Mouse (Mus musculus) forebrain, embryonic 15.5 days (tissue): Measurements from ENCODE around the gene Ccl24. TPM values are rescaled to one million over a fixed set of nuclear protein-coding genes. Genes with fewer than 3 reads are reported as not detected.

Experiments
- ATAC-seq: fragments of 200-750 bp; cut with Nextera tagmentation; replicated peaks from 2 replicates; pipeline ENCODE4 v1.8.0; 2017; ENCODE audit warnings: mild to moderate bottlenecking, moderate TSS enrichment, moderate library complexity
- H3K27ac ChIP-seq: fragments of 300-500 bp; sonication (generic); replicated peaks from 2 replicates; pipeline ENCODE4 v1.5.1; 2015; ENCODE audit warnings: mild to moderate bottlenecking, inconsistent platforms
- H3K27me3 ChIP-seq: fragments of 300-500 bp; sonication (generic); 2 replicates; pipeline ENCODE4 v1.6.1; 2015; ENCODE audit warnings: inconsistent platforms
- H3K36me3 ChIP-seq: fragments of 300-500 bp; sonication (generic); 2 replicates; pipeline ENCODE4 v1.6.1; 2015; ENCODE audit warnings: mild to moderate bottlenecking, inconsistent platforms
- H3K4me1 ChIP-seq: fragments of 300-500 bp; sonication (generic); 2 replicates; pipeline ENCODE4 v1.6.1; 2015; ENCODE audit warnings: inconsistent platforms
- H3K4me2 ChIP-seq: fragments of 300-500 bp; sonication (generic); replicated peaks from 2 replicates; pipeline ENCODE4 v1.6.1; 2015; ENCODE audit warnings: mild to moderate bottlenecking, inconsistent platforms
- H3K4me3 ChIP-seq: fragments of 300-500 bp; sonication (generic); 2 replicates; pipeline ENCODE4 v1.5.1; 2015; ENCODE audit warnings: mild to moderate bottlenecking, inconsistent platforms
- H3K9ac ChIP-seq: fragments of 300-500 bp; sonication (generic); replicated peaks from 2 replicates; pipeline ENCODE4 v1.6.1; 2015; ENCODE audit warnings: mild to moderate bottlenecking, inconsistent platforms
- H3K9me3 ChIP-seq: fragments of 300-500 bp; sonication (generic); 2 replicates; pipeline ENCODE4 v1.6.1; 2016; ENCODE audit warnings: inconsistent platforms
- WGBS: fragments of 180-500 bp; shearing (Covaris S2); methylation state at CpG from one replicate; pipeline ENCODE4 v1.1.7; 2015; ENCODE audit warnings: mixed read lengths; 5-methylcytosine and 5-hydroxymethylcytosine counted together
- polyA plus RNA-seq: library from polyadenylated mRNA; unstranded; fragments of >200 nt; fragmentation: Nextera tagmentation; extraction: Ambion mirVana; gene quantifications from 2 replicates; pipeline ENCODE4 v1.2.1, GENCODE M21; 2015

Ccl24 gene
- polyA plus RNA-seq, 1 experiment from 2014 or later: 1.1 TPM

DNA sequence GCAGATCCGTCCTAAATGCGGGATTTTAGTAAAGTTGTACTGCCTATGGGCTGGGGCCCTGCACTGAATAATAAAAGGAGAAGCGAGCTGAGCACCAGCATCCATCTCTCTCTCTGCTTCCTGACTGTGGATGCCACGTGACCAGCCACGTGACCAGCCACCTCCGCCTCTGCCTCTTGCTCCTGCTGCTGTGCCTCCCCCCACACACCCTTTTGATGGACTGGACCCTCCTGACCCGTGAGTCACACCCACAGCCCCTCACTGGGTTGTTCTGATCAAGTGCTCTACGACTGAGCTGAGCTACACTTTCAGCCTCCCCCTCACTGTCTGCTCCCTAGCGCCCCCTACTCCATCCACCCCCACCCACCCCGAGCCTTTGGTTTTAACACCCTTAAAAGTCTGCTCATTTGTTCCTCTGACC, 35.0 kb downstream of the Ccl24 start:
- no peaks in the 10 kb centered on the region for H3K27me3 ChIP-seq
- no peak overlapping the region for H3K27ac ChIP-seq
- H3K9ac ChIP-seq: no peak overlapping the region
- no peak overlapping the region for H3K4me2 ChIP-seq
- no peaks in the 10 kb centered on the region for H3K9me3 ChIP-seq
- ATAC-seq: no peak
- no peak overlapping the region for H3K4me3 ChIP-seq
- H3K36me3 ChIP-seq: no peaks in the 10 kb centered on the region
- WGBS: 78% methylated on average over 10 of the region's 10 CpGs
- H3K4me1 ChIP-seq: no peaks in the 10 kb centered on the region

DNA sequence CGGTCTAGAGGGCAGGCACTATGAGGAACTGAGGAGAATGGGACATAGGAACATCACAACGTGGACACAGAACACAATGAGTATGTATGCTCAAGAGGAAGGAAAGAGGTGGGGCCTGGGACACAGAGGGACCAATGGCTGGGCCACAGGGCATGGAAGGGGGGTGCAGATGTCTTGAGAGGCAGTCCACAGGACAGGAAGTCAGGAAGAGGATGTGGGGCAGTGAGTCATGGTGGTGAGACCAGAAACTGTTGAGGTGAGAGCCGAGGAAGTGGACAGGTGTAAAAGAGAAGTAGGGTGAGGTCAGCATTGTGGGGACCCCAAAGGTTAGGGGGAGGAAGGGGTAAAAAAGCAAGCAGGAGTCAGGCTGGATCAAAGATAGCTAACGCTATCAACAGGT, 35.5 kb downstream of the Ccl24 start:
- no peak overlapping the region for H3K4me2 ChIP-seq
- H3K9me3 ChIP-seq: no peaks in the 10 kb centered on the region
- no peak for ATAC-seq
- no peaks in the 10 kb centered on the region for H3K4me1 ChIP-seq
- no peak overlapping the region for H3K27ac ChIP-seq
- WGBS: 83% methylated on average over 4 of the region's 4 CpGs
- no peak overlapping the region for H3K9ac ChIP-seq
- no peaks in the 10 kb centered on the region for H3K27me3 ChIP-seq
- H3K4me3 ChIP-seq: no peak overlapping the region
- no peaks in the 10 kb centered on the region for H3K36me3 ChIP-seq

DNA sequence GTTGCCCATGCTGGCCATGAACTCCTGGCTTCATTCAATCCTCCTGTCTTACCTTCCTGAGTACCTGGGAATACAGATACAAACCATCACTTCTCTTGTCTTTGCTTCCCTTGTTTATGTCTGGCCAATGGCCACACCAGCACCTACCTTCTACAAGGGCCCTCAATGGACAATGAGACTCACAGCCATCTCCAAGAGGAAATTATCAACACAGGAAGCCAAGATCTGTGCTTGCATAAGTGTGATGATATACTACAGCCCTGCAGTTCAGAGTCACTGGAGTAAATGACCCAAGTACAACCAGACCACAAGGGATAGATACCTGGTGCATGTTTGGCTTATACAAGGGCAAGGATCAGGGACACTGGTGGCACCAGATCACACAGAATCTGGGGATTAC, 37.0 kb downstream of the Ccl24 start:
- H3K27me3 ChIP-seq: no peaks in the 10 kb centered on the region
- H3K36me3 ChIP-seq: no peaks in the 10 kb centered on the region
- ATAC-seq: no peak
- H3K9ac ChIP-seq: no peak overlapping the region
- H3K4me1 ChIP-seq: no peaks in the 10 kb centered on the region
- H3K4me3 ChIP-seq: no peak overlapping the region
- H3K27ac ChIP-seq: no peak overlapping the region
- no peaks in the 10 kb centered on the region for H3K9me3 ChIP-seq
- H3K4me2 ChIP-seq: no peak overlapping the region

DNA sequence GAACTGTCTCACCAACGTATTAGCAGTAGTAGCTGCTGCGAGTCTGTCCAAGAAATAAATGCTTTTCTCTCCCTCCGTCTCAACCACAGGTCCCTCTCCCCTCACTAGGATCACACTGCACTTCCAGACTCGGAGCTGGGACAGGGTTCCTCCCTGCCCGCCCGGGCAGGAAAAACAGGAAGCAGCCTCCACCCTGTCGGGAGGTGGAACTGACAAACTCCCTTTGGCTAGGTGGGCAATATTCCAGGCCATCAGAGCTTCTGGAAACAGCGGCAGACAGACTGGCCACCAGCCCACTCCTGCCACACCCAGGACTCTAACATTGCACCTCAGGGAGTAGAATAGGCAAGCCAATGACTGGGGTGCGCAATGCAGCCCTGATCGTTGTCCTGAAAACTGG, 39.4 kb downstream of the Ccl24 start:
- Histone ChIP-seq H3K9ac (no peak overlapping the region), H3K27me3 (no peaks in the 10 kb centered on the region), H3K4me1 (no peaks in the 10 kb centered on the region), H3K27ac (no peak overlapping the region), H3K4me3 (no peak overlapping the region), H3K36me3 (no peaks in the 10 kb centered on the region), H3K4me2 (no peak overlapping the region), H3K9me3 (no peaks in the 10 kb centered on the region)
- ATAC-seq: no peak
- WGBS: 76% methylated on average over 10 of the region's 10 CpGs

DNA sequence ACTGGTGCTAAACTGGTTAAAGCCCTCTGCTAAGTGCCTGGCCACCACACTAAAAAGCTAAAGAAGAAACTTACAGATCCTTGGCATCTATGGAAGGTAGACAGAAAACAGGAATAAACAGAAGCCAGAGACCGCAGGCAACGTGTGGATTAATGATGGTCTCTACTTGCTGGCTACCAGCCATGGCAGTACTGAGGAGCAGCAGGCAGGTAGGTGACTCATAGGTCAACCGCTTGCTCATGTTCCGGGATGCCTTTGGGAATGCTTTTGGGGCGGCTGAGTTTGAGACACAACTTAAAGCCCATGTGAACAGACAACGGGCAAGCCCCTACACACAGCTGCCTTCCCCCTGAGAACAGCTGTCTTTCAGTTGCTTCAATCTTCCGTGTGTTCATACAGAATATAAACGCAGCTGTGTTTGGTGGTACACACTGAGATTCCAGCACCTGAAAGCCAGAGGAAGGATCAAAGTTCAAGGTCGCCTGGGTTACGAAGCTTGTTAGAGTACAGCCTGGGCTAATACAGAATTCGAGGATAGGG, 41.5 kb downstream of the Ccl24 start:
- H3K4me2 ChIP-seq: no peak overlapping the region

DNA sequence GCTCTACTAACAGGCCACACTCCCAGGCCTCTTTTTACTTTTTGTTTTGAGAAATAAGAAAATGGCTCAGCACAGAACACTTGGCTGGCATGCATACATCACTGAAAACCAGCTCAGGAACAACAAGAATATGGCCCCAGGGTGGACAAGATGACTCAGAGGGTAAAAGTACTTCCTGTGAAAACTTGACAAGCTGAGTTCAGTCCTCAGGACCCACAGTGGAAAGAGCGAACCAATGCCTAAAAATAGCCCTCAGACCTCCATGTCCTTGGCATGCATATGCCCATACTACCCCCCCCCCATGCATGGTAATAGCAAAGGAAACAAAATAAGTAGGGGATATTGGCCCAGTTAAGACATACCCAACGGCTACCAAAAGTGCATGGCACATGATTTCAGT, 42.9 kb downstream of the Ccl24 start:
- no peak for ATAC-seq
- WGBS: 92% methylated on average over 2 of the region's 2 CpGs
- H3K27me3 ChIP-seq: no peaks in the 10 kb centered on the region

More for the DNA sequence above, 41.5 kb downstream of the Ccl24 start:
- H3K36me3 ChIP-seq: no peaks in the 10 kb centered on the region
- H3K4me3 ChIP-seq: no peak overlapping the region
- no peaks in the 10 kb centered on the region for H3K27me3 ChIP-seq
- no peaks in the 10 kb centered on the region for H3K4me1 ChIP-seq
- no peak for ATAC-seq
- WGBS: 85% methylated on average over 11 of the region's 11 CpGs
- no peaks in the 10 kb centered on the region for H3K9me3 ChIP-seq
- no peak overlapping the region for H3K27ac ChIP-seq
- no peak overlapping the region for H3K9ac ChIP-seq

DNA sequence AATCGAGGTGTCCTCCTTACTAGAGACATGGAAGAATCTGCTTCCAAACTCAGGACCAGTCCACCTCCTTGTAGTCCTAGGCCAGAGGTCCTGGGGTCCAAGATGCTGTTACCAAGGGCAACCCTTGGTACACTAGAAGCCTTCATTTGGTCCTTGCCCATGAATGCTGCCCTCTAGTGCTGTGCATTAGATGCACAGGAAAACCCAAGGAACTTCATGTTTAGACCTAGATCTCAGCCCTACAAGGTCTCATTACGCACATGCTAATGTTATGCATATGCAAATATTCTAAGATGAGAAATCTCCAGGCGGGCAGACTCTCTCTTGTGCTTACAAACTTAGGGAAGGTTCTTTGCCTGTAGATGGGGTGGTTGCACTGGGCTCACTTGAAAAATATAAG, 43.5 kb downstream of the Ccl24 start:
- H3K4me3 ChIP-seq: no peak overlapping the region
- H3K4me2 ChIP-seq: no peak overlapping the region
- no peaks in the 10 kb centered on the region; the same call in 1 of the 2 replicates for H3K4me1 ChIP-seq
- H3K9ac ChIP-seq: no peak overlapping the region
- H3K27me3 ChIP-seq: no peaks in the 10 kb centered on the region
- WGBS: 77% methylated on average over 3 of the region's 3 CpGs
- H3K9me3 ChIP-seq: no peaks in the 10 kb centered on the region
- no peaks in the 10 kb centered on the region for H3K36me3 ChIP-seq
- no peak for ATAC-seq
- H3K27ac ChIP-seq: no peak overlapping the region

More for the DNA sequence above, 42.9 kb downstream of the Ccl24 start:
- no peak overlapping the region for H3K9ac ChIP-seq
- no peaks in the 10 kb centered on the region for H3K4me1 ChIP-seq
- no peak overlapping the region for H3K27ac ChIP-seq
- H3K4me2 ChIP-seq: no peak overlapping the region
- no peaks in the 10 kb centered on the region for H3K36me3 ChIP-seq
- H3K4me3 ChIP-seq: no peak overlapping the region
- H3K9me3 ChIP-seq: no peaks in the 10 kb centered on the region

DNA sequence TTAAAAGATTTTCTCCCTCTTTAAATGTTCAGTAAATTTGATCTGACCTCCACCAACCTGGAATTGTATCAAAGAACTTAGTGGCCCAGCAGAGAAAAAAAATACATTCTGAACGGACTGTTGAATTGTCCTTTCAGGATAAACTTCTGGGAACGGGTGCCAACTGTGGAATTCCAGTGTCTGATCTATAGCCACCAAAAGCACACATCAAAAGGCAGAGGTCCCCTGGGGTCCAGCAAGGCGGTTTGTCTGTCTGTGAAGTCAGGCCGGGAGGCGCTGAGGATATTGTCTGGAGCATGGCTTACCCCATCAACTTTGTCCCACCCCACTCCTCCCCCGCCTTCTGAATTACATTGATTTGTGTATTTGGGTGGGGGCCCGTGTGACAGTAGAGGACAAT, 44.9 kb downstream of the Ccl24 start:
- Histone ChIP-seq H3K36me3 (no peaks in the 10 kb centered on the region), H3K9me3 (no peaks in the 10 kb centered on the region), H3K4me1 (no peaks in the 10 kb centered on the region; the same call in 1 of the 2 replicates), H3K4me3 (no peak overlapping the region), H3K27ac (no peak overlapping the region), H3K27me3 (no peaks in the 10 kb centered on the region), H3K9ac (no peak overlapping the region), H3K4me2 (no peak overlapping the region)
- no peak for ATAC-seq
- 48% methylated on average over 7 of the region's 7 CpGs for WGBS

DNA sequence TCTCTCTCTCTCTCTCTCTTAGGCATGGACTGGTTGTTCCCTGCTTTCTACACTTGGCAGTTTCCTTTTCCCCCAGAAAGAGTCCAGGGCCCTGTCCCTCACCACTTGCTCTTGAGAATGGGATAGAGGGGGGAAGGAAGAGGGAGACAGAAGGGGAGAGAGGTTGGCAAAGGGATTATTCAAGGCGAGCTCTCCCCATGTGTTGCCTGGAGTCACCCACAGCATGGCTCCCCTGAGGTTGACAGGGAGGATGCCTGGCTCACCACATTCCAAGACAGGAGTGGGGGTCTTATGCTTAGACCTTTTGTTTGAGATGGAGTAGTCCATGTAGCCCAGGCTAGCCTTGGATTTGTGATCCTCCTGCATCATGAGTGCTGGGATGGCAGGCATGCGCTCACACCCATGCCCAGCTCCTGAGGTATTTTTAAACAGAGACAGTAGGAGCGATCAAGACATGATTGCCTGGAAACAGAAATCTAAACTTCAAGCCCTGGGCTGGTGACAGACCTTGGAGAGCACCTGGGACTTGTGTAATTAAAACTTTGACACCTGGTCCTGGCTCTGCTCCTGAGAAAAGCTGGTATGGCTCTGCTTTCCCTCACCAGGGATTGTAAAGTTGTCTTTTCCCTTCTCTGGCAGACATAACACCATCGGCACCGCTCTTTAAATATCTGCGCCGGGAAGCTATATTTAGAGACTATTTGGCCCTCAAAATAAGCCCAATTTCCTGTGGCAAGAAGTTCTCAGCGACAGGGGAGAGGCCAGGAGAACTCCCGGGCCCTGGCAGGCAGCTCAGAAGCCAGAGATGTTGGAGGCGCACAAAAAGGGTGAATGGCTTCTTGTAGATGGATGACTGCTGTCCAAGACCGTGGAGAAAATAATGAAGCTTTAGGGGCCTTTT, 47.9 kb downstream of the Ccl24 start:
- peak overlapping the region; percentile 46 for H3K27ac ChIP-seq
- H3K4me2 ChIP-seq: no peak overlapping the region
- no peak overlapping the region for H3K4me3 ChIP-seq
- no peaks in the 10 kb centered on the region for H3K36me3 ChIP-seq
- ATAC-seq: no peak
- H3K27me3 ChIP-seq: no peaks in the 10 kb centered on the region
- 75% methylated on average over 11 of the region's 11 CpGs for WGBS
- no peaks in the 10 kb centered on the region for H3K9me3 ChIP-seq
- H3K9ac ChIP-seq: no peak overlapping the region
- no peaks in the 10 kb centered on the region; the same call in 1 of the 2 replicates for H3K4me1 ChIP-seq

DNA sequence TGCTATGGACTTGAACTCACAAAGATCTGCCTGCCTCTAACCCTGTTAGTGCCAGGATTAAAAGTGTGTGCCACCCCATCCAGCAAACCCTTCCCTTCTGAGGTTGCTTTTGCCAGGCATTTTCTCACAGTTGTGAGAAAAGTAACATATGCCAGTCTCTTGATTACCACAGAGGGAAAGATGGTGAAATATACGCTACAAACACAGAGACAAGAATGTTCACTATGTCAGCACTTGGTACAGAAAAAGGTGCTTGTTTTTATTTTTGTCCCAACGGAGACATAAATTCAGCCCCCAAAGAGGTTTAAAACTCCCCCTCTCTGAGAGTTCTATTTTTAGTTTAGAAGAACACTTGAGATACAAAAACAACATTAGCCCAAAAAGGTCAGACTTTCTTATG, 48.8 kb downstream of the Ccl24 start:
- Histone ChIP-seq H3K36me3 (no peaks in the 10 kb centered on the region), H3K27ac (no peak overlapping the region), H3K4me3 (no peak overlapping the region), H3K4me2 (no peak overlapping the region), H3K9me3 (no peaks in the 10 kb centered on the region), H3K27me3 (no peaks in the 10 kb centered on the region), H3K4me1 (no peaks in the 10 kb centered on the region; the same call in 1 of the 2 replicates), H3K9ac (no peak overlapping the region)
- ATAC-seq: no peak
- 80% methylated on average over 2 of the region's 2 CpGs for WGBS

DNA sequence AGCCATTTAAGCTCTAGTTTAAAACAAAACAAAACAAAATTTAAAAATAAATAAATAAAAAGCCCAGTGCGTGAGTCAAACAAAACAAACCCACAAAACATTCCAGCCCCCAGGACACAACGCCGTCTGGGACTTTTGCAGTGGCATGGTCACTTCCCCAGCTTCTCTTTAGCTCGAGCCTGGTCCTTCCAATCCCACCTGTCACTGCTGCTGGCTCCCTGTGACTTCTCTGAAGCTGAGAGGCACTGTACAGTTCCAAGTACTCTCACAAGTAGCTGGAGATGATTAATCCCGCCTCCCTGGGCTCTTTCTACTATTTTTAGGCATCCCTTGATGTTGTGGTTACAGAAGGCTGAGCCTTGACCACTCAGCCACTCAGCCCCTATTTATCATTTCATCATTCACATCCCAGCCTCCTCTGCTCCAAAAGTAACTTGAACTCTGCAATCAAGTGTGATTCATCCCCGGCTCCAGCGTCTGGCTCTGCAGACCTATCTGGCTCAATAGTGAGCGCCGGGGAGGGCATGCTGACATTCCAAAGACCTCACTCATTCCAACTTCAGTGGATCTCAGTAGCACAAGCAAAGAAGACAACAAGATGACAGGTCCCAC, 50.6 kb downstream of the Ccl24 start:
- Histone ChIP-seq H3K36me3 (no peaks in the 10 kb centered on the region), H3K27ac (no peak overlapping the region), H3K9ac (no peak overlapping the region), H3K27me3 (no peaks in the 10 kb centered on the region), H3K4me3 (no peak overlapping the region), H3K4me2 (no peak overlapping the region), H3K9me3 (no peaks in the 10 kb centered on the region), H3K4me1 (peaks cover 3% of the 10 kb centered on the region; the same call in 1 of the 2 replicates)
- no peak for ATAC-seq
- 87% methylated on average over 9 of the region's 9 CpGs for WGBS
